Mouse (Mus musculus): Measurements from ENCODE around the gene Elmod1.

Gene Elmod1

GRCm38 (mm10) chr9:53905418-53905817 is 69.7 kb downstream of the Elmod1 start:
- DNase-seq, result no peak

DNA sequence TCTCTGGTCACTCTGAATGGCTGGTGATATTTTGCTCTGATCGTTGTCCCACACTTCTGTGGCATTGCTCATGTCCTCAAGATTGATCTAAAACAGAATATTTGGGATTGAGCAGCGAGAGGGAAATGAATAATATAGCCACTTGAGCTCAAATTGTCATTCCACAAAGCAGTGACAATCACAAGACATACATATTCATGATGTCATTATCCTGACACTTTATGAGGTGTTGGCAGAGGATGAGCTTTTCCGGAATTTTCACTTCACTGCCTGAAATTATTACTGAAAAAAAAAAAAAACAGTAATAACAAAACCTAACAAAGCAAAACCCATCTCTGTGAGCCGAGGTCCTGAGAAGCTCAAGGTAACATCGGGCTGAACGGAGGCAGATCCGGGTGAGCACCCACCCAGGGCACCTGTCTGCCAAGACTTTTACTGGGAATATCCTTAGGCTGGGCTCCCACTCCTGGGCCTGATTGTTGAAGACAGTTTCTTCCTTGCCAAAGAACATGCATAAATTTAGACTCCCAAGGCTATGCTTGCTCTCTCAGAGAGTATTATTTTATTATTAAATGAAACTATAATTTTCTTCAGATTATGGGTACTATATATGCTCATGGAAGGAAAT is 71.8 kb downstream of the Elmod1 start:
- no peak for DNase-seq

DNA sequence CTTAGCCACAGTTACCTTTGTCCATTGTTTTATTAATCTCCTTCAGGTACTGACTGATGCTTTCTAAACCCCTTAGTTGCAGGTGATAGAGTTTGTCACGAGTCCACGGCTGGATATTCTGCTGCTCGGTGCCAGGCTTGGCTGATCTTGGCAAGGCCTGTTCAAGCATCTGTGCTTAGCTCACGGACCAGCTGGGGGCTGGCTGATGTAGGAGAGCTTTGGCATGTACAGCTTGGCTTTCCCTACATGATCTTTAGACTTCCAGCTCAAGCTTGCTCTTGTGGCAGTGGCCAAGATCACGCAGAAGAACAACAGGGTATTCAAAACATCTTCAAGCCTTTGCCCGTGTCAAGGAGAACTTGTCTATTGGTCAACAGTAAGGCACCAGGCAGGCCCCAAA is 75.3 kb downstream of the Elmod1 start:
- peak; percentile 13 for DNase-seq

DNA sequence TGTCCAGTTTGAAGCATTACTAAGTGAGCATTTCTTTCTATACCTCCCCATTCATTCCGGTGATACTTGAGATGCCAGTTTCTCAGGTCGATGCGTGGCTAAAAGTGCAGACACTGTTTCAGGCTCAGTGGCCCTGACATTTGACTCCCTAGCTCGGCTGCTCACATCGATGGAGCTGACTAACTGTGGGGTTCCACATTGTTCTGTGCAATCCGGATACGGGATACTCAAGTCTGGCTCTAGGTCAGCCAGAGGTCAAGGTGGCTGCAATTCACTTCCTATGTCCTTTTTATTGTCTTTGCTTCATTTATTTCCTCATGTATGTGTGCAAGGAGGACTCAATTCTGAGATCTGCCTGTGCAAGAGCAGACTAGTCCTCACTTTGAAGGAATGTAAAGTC is 79.3 kb downstream of the Elmod1 start:
- no peak for DNase-seq

- peak; percentile 23 for DNase-seq
Measured at GRCm38 (mm10) chr9:53890075-53890474, 85.0 kb downstream of the Elmod1 start.

GRCm38 (mm10) chr9:53883588-53884280 is 91.4 kb downstream of the Elmod1 start:
- no peak for DNase-seq

- no peak for DNase-seq
Measured at GRCm38 (mm10) chr9:53877423-53877822, 97.7 kb downstream of the Elmod1 start.

GRCm38 (mm10) chr9:53873239-53873638 is 101.9 kb downstream of the Elmod1 start:
- no peak for DNase-seq
